Mouse (Mus musculus) neutrophil, adult 5-6 weeks (primary cell): Measurements from ENCODE around the gene Slc7a8. TPM values are rescaled to one million over a fixed set of nuclear protein-coding genes. Genes with fewer than 3 reads are reported as not detected.

Source experiments
- ATAC-seq: fragments of 151-379, 151-347 bp; 2 replicates; pipeline ENCODE4 v1.8.0; 2017; ENCODE audit warnings: mild to moderate bottlenecking, moderate TSS enrichment; ENCODE audit not compliant: insufficient number of reproducible peaks, poor library complexity, low FRiP score, severe bottlenecking; ENCODE audit errors: extremely low read depth
- total RNA-seq: library from RNA; stranded (forward); fragments of 200-1000 nt; gene quantifications from 2 replicates; pipeline ENCODE4 v1.2.3, GENCODE M21; 2017

The Slc7a8 gene
- total RNA-seq, 1 experiment from 2014 or later, result 0.81 TPM

- no peak for ATAC-seq
Observed at GRCm38 (mm10) chr14:54747942-54748917, 33.5 kb downstream of the Slc7a8 start.

GRCm38 (mm10) chr14:54746038-54746437 lies 35.7 kb downstream of the Slc7a8 start:
- ATAC-seq, result no peak

GRCm38 (mm10) chr14:54744473-54744872 lies 37.3 kb downstream of the Slc7a8 start:
- ATAC-seq, result no peak

GRCm38 (mm10) chr14:54742375-54742774 lies 39.4 kb downstream of the Slc7a8 start:
- ATAC-seq, result no peak

- ATAC-seq, result no peak
Observed at GRCm38 (mm10) chr14:54741721-54742120, 40.0 kb downstream of the Slc7a8 start.

- no peak for ATAC-seq
Observed at GRCm38 (mm10) chr14:54737634-54738033, 44.1 kb downstream of the Slc7a8 start.

- no peak for ATAC-seq
Observed at GRCm38 (mm10) chr14:54736555-54737552, 44.9 kb downstream of the Slc7a8 start.

- no peak for ATAC-seq
Observed at GRCm38 (mm10) chr14:54735221-54735620, 46.5 kb downstream of the Slc7a8 start.

- ATAC-seq, result no peak
Observed at GRCm38 (mm10) chr14:54734004-54734403, 47.7 kb downstream of the Slc7a8 start.

GRCm38 (mm10) chr14:54732206-54732605 lies 49.5 kb downstream of the Slc7a8 start:
- ATAC-seq, result no peak

GRCm38 (mm10) chr14:54730305-54730704 lies 51.4 kb downstream of the Slc7a8 start:
- no peak for ATAC-seq

GRCm38 (mm10) chr14:54728823-54729653 lies 52.7 kb downstream of the Slc7a8 start:
- ATAC-seq, result no peak

- ATAC-seq, result no peak
Observed at GRCm38 (mm10) chr14:54727565-54727964, 54.2 kb downstream of the Slc7a8 start.

GRCm38 (mm10) chr14:54724049-54724448 lies 57.7 kb downstream of the Slc7a8 start:
- ATAC-seq, result no peak

- no peak for ATAC-seq
Observed at GRCm38 (mm10) chr14:54721711-54722110, 60.0 kb downstream of the Slc7a8 start.

- ATAC-seq, result no peak
Observed at GRCm38 (mm10) chr14:54720654-54721350, 60.9 kb downstream of the Slc7a8 start.

GRCm38 (mm10) chr14:54720041-54720440 lies 61.7 kb downstream of the Slc7a8 start:
- ATAC-seq, result no peak

- no peak for ATAC-seq
Observed at GRCm38 (mm10) chr14:54715402-54715801, 66.3 kb downstream of the Slc7a8 start.
